Mouse (Mus musculus) spleen, postnatal 10 days (tissue): ENCODE results near the gene Thoc6.

Experiments
- DNase-seq, 2 experiments: peaks; one replicate each; pipeline ENCODE4 v3.0.0; 2021 to 2022; ENCODE audit warnings: low spot score in 2 of 2

Gene Thoc6

DNA sequence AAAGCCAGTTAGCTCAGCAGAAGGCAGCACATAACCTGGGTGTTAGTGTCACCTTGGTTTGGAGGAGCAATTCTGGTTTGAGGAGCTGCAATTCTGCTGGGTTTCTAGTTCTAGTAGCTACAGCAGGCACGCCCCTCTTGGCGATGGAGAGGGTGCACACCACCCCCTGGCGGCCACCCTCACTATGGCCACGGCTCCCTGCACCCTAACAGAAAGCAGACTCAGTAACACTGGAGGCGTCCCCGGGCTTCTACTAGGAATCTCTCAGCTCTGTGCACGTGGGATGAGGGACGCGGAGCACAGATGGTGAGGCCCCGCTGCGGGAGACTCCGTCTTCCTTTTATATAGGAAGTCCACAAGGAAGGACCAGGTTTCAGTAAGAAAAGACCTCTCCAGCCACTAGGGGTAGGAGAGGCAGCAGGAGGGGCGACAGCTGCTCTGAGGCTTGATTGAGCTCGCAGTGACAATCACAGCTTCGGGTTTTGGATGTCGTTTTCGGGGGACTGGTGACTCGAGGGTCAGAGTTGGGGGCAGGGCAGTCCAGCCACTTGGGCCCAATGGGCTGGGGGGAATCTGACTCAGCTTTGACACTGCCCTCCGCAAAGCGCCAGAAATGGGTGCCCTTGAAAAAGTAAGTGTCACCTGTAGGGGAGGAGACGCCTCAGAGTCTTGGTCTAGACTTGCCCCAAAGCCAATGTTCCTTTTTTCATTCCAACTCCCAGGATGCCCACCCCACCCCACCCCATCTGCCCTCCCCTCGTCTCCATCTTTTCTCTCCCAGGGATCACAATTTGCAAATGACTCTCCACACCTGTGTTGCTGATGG lies 43.3 kb downstream of the Thoc6 start:
- peak; percentile 64 to 84 for DNase-seq

DNA sequence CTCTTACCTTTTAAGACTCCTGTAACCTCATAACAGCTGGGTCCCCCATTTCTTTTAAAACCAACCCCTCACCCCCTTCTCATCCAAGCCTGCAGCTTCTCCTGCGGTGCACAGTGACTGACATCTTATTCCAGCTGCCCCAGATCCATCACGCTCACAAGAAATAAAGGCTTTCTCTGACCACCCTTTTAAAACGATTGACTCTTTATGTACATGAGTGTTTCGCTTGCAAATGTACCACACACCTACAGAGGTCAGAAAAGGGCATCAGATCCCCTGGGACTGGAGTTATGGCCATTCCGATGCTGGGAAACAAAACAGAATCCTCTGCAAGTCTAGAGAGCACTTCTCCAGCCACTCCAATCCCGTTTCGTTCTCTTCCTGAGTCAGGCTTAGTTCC lies 45.9 kb downstream of the Thoc6 start:
- DNase-seq: no peak

DNA sequence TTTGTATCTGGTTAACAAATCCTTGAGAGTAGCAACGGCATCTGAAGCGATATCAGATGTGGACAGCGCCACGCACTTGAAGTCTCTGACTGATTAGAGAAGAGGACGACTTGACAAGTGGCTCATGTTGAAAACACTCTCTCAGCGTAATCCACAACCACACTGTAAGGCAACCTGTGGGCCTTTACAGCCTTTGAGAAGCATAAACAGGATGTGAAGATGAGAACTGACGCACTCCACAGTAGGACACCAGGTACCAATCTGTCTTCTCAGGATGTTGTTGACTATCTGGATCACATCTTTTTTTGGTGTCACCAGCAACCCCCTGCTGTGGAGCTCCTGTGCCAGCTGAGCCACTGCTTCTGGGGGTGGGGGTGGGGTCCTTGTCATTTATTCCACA lies 53.3 kb downstream of the Thoc6 start:
- DNase-seq: no peak
